Mouse (Mus musculus) CH12.LX (cell line): ENCODE measurements around the gene Opn1sw. TPM values are rescaled to one million over a fixed set of nuclear protein-coding genes. Genes with fewer than 3 reads are reported as not detected.

Experiments used
- DNase-seq: peaks from one replicate; pipeline ENCODE4 v3.0.0-alpha.2; 2013; ENCODE audit errors: extremely low read depth
- H3K27ac ChIP-seq: 2 replicates; pipeline ENCODE4 v1.5.1; 2012; ENCODE audit warnings: low read depth, mild to moderate bottlenecking, control low read depth, moderate library complexity; ENCODE audit not compliant: insufficient read depth
- H3K27me3 ChIP-seq: replicated peaks from 2 replicates; pipeline ENCODE3; 2012; ENCODE audit warnings: inconsistent platforms
- H3K36me3 ChIP-seq, 2 experiments: replicated peaks in 1 of 2; 2 replicates each; pipeline versions ENCODE3 to v1.6.1; 2012; ENCODE audit warnings: inconsistent platforms in 1 of 2, low read length in 1 of 2, mild to moderate bottlenecking in 1 of 2, mixed read lengths in 1 of 2, moderate library complexity in 1 of 2; ENCODE audit not compliant: control insufficient read depth in 1 of 2, insufficient read depth in 1 of 2
- H3K4me1 ChIP-seq, 2 experiments: 2 replicates each; pipeline ENCODE4 v1.6.1; 2012; ENCODE audit warnings: inconsistent platforms in 1 of 2, moderate library complexity in 1 of 2; ENCODE audit not compliant: insufficient read depth in 2 of 2, control insufficient read depth in 1 of 2
- H3K4me2 ChIP-seq: 2 replicates; pipeline ENCODE4 v1.6.1; 2012; ENCODE audit warnings: low read depth, mild to moderate bottlenecking, control low read depth; ENCODE audit not compliant: poor library complexity, insufficient read depth, severe bottlenecking
- H3K4me3 ChIP-seq, 3 experiments: fragments of 150-350 bp in 1 of 3; sonication (generic) in 1 of 3; replicated peaks in 1 of 3; 2 replicates each; pipeline versions ENCODE3 to v1.5.1; 2011 to 2012; ENCODE audit warnings: low read depth in 2 of 3, low read length in 2 of 3, mild to moderate bottlenecking in 2 of 3, moderate library complexity in 2 of 3, control low read depth in 1 of 3, improper control_type of control experiment in 1 of 3, inconsistent platforms in 1 of 3, mixed read lengths in 1 of 3; ENCODE audit not compliant: poor library complexity in 1 of 3
- H3K79me2 ChIP-seq: replicated peaks from 2 replicates; pipeline ENCODE4 v1.6.1; 2012; ENCODE audit warnings: mild to moderate bottlenecking, moderate library complexity; ENCODE audit not compliant: control insufficient read depth, poor library complexity, insufficient read depth, severe bottlenecking; ENCODE audit errors: extremely low read depth
- H3K9ac ChIP-seq: 2 replicates; pipeline ENCODE4 v1.6.1; 2012; ENCODE audit warnings: low read depth, mild to moderate bottlenecking, control low read depth, moderate library complexity; ENCODE audit not compliant: insufficient read depth
- H3K9me3 ChIP-seq: replicated peaks from 2 replicates; pipeline ENCODE3; 2012; ENCODE audit warnings: low read length, inconsistent platforms, mixed read lengths
- BHLHE40 ChIP-seq: IDR thresholded peaks from 2 replicates; pipeline ENCODE4 v1.6.1; 2011; ENCODE audit warnings: mild to moderate bottlenecking, low read depth, low read length, improper control_type of control experiment
- CHD2 ChIP-seq: IDR thresholded peaks from 2 replicates; pipeline ENCODE4 v1.6.1; 2011; ENCODE audit warnings: low read length, improper control_type of control experiment
- ETS1 ChIP-seq: conservative IDR thresholded peaks from 2 replicates; pipeline ENCODE4 v1.6.1; 2012; ENCODE audit warnings: low read depth, mild to moderate bottlenecking, inconsistent platforms, low read length, improper control_type of control experiment, moderate library complexity
- HCFC1 ChIP-seq: IDR thresholded peaks from 2 replicates; pipeline ENCODE4 v1.6.1; 2012; ENCODE audit warnings: low read depth, mild to moderate bottlenecking, inconsistent platforms, low read length, improper control_type of control experiment
- IRF4 ChIP-seq: IDR thresholded peaks from 2 replicates; pipeline ENCODE4 v1.6.1; 2014; ENCODE audit warnings: low read depth, mild to moderate bottlenecking, inconsistent platforms, low read length, improper control_type of control experiment
- JUND ChIP-seq: conservative IDR thresholded peaks from 2 replicates; pipeline ENCODE4 v1.6.1; 2011; ENCODE audit warnings: low read depth, low read length, improper control_type of control experiment
- MAFK ChIP-seq: IDR thresholded peaks from 2 replicates; pipeline ENCODE4 v1.6.1; 2011; ENCODE audit warnings: low read length, improper control_type of control experiment; ENCODE audit not compliant: insufficient replicate concordance
- MAX ChIP-seq: IDR thresholded peaks from 2 replicates; pipeline ENCODE4 v1.6.1; 2011; ENCODE audit warnings: low read length, improper control_type of control experiment
- MEF2A ChIP-seq: IDR thresholded peaks from 2 replicates; pipeline ENCODE4 v1.6.1; 2014; ENCODE audit warnings: low read depth, mild to moderate bottlenecking, inconsistent platforms, low read length, improper control_type of control experiment, borderline replicate concordance
- MXI1 ChIP-seq: IDR thresholded peaks from 2 replicates; pipeline ENCODE4 v1.6.1; 2011; ENCODE audit warnings: mild to moderate bottlenecking, low read depth, low read length, improper control_type of control experiment
- MYC ChIP-seq: IDR thresholded peaks from 2 replicates; pipeline ENCODE4 v1.6.1; 2011; ENCODE audit warnings: low read depth, mild to moderate bottlenecking, improper control_type of control experiment, low read length
- NELFE ChIP-seq: IDR thresholded peaks from 2 replicates; pipeline ENCODE4 v1.6.1; 2011; ENCODE audit warnings: low read depth, low read length, improper control_type of control experiment
- NRF1 ChIP-seq: IDR thresholded peaks from 2 replicates; pipeline ENCODE4 v1.6.1; 2014; ENCODE audit warnings: low read depth, mild to moderate bottlenecking, inconsistent platforms, low read length, improper control_type of control experiment, moderate library complexity
- POLR2A ChIP-seq: IDR thresholded peaks from 2 replicates; pipeline ENCODE4 v1.6.1; 2011; ENCODE audit warnings: low read depth, mild to moderate bottlenecking, improper control_type of control experiment, low read length
- POLR2AphosphoS2 ChIP-seq: IDR thresholded peaks from 2 replicates; pipeline ENCODE4 v1.6.1; 2011; ENCODE audit warnings: low read depth, low read length, improper control_type of control experiment
- TCF12 ChIP-seq: IDR thresholded peaks from 2 replicates; pipeline ENCODE4 v1.6.1; 2014; ENCODE audit warnings: low read depth, mild to moderate bottlenecking, inconsistent platforms, low read length, improper control_type of control experiment
- ZC3H11A ChIP-seq: IDR thresholded peaks from 2 replicates; pipeline ENCODE4 v1.6.1; 2012; ENCODE audit warnings: low read depth, mild to moderate bottlenecking, inconsistent platforms, low read length, improper control_type of control experiment
- dilution Hi-C: fragments of 300-500 bp; cut with MboI; formaldehyde crosslinking; loops from 2 replicates; pipeline ENCODE4 v1.14.3; 2020; ENCODE audit warnings: low sequenced_read_pairs; ENCODE audit not compliant: extremely low pct_unique_long_range_greater_than_20kb, extremely low pct_ligation_motif_present
- in situ Hi-C: fragments of 300-500 bp; cut with MboI; formaldehyde crosslinking; loops from 3 replicates; pipeline ENCODE4 v1.14.3; 2019; ENCODE audit warnings: low sequenced_read_pairs, low pct_ligation_motif_present, low pct_unique_long_range_greater_than_20kb, mixed read lengths
- polyA plus RNA-seq: library from polyadenylated mRNA; unstranded; fragments of >175 nt; gene quantifications from 2 replicates; pipeline ENCODE4 v1.2.1, GENCODE M21; 2012; ENCODE audit warnings: low read depth; ENCODE audit not compliant: insufficient read length
- total RNA-seq, 2 experiments: library from RNA; depleted of rRNA; stranded (reverse); fragments of 300-350 nt in 1 of 2; fragments of >200 nt in 1 of 2; gene quantifications; 2 replicates each; pipeline ENCODE4 v1.2.3; 2012 to 2014

The Opn1sw gene
- total RNA-seq (2012; rRNA removed) (0.13 TPM in 1 of 2 replicates, not detected in the other), total RNA-seq (2014; rRNA removed) (not detected in 2 replicates), polyA plus RNA-seq (not detected in 2 replicates)

GRCm38 (mm10) chr6:29388052-29388518 is at the start of gene Opn1sw:
Gene Opn1sw, minus strand, starts transcription at chr6:29388468.
- Histone ChIP-seq H3K79me2 (no peaks in the 10 kb centered on the region), H3K9ac (peak within 1 kb of the TSS; percentile 49), H3K36me3 (no peaks in the 10 kb centered on the region), H3K9me3 (no peaks in the 10 kb centered on the region), H3K4me2 (peak within 1 kb of the TSS; percentile 83), H3K27me3 (peaks cover 23% of the 10 kb centered on the region), H3K4me1 (peaks cover 2 to 27% of the 10 kb centered on the region in 2 experiments; a peak in 2 of 4 replicates), H3K27ac (peak within 1 kb of the TSS; percentile 24; the same call in 1 of the 2 replicates), H3K4me3 (peak within 1 kb of the TSS; percentile 70 to 81 (median 78))
- in situ Hi-C loops (loop anchor here (25.0 kb wide), 1 partner anchor 249 kb away; no protein-coding TSS in a partner anchor), dilution Hi-C loops (no loop called here)
- TF ChIP-seq HCFC1 = 0 out of 2 replicates have a peak, but pooled peaks have one; percentile 21
- peak; percentile 29 for TF ChIP-seq NRF1
- no peak for TF ChIP-seq MEF2A
- TF ChIP-seq MYC = peak; percentile 36; the same call in 1 of the 2 replicates
- TF ChIP-seq POLR2AphosphoS2 = no peak
- 0 out of 2 replicates have a peak, but pooled peaks have one; percentile 33 for TF ChIP-seq NELFE
- TF ChIP-seq TCF12 = peak; percentile 38; the same call in 1 of the 2 replicates
- peak; percentile 44; the same call in 1 of the 2 replicates for TF ChIP-seq MAX
- 0 out of 2 replicates have a peak, but pooled peaks have one; percentile 19 for TF ChIP-seq BHLHE40
- TF ChIP-seq JUND = no peak
- TF ChIP-seq MXI1 = peak; percentile 53; the same call in 1 of the 2 replicates
- no peak for TF ChIP-seq ZC3H11A
- peak; percentile 65 for TF ChIP-seq POLR2A
- peak; percentile 32; the same call in 1 of the 2 replicates for TF ChIP-seq CHD2
- peak; percentile 80 for DNase-seq

DNA sequence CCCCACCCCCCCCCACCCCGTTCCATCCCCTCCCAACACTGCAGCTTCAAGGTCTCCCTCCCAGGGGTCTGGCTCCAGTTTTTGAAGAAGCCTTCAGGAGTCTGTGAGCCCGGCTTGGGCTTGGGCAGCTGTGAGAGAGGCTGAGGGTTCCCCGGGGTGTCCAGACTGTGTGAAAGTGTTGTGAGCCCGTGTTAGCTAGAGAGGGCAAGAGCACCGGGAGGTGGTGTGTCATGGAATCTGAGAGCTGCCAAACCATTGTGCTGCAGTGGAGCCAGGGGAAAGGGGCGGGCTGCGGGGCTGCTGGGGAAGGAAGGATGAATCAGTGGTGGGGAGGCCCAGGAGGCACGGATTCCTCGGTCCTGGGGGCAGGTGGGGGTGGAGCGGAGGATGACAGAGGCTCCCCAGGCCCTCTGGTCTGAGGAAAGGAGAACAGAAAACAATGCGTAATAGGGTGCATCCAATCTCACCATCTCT is 48.2 kb upstream of the Opn1sw start:
- no peaks in the 10 kb centered on the region for H3K36me3 ChIP-seq
- DNase-seq = peak; percentile 73
- H3K4me1 ChIP-seq = peaks cover 11 to 42% of the 10 kb centered on the region in 2 experiments
- no peak for TF ChIP-seq MAFK
- no peak for TF ChIP-seq NRF1
- TF ChIP-seq IRF4 = peak; percentile 71; the same call in 1 of the 2 replicates
- peak; percentile 15; the same call in 1 of the 2 replicates for TF ChIP-seq ETS1
- no peak overlapping the region for H3K9ac ChIP-seq
- dilution Hi-C loops (no loop called here), in situ Hi-C loops (no loop called here)
- peaks cover 3% of the 10 kb centered on the region for H3K9me3 ChIP-seq
- H3K79me2 ChIP-seq = no peaks in the 10 kb centered on the region
- H3K4me2 ChIP-seq = peak overlapping the region; percentile 33; the same call in 1 of the 2 replicates
- H3K27ac ChIP-seq = no peak overlapping the region
- peaks cover 10% of the 10 kb centered on the region for H3K27me3 ChIP-seq
- H3K4me3 ChIP-seq = no peak overlapping the region
